Mouse (Mus musculus): Measurements from ENCODE around the gene Sipa1l3. TPM values are rescaled to one million over a fixed set of nuclear protein-coding genes. Genes with fewer than 3 reads are reported as not detected.
A peak's percentile ranks its signal among the peaks of the same experiment; 100 is the strongest.

The Sipa1l3 gene
- polyA plus RNA-seq, 1 experiment from 2014 or later: 17.6 TPM

- Histone ChIP-seq H3K4me1 (ENCODE audit: control insufficient read depth, insufficient read depth, low read length) (peaks cover 11% of the 10 kb centered on the region; the same call in 1 of the 2 replicates), H3K27me3 (ENCODE audit: control insufficient read depth, insufficient read depth, low read length) (no peaks in the 10 kb centered on the region), H3K4me3 (replicated peaks; ENCODE audit: low read depth, low read length) (no peak overlapping the region), H3K4me2 (ENCODE audit: low read length) (no peak overlapping the region), H3K9ac (replicated peaks; ENCODE audit: low read length) (no peak overlapping the region), H3K36me3 (ENCODE audit: control insufficient read depth, insufficient read depth, low read length) (no peaks in the 10 kb centered on the region), H3K9me3 (ENCODE audit: control insufficient read depth, low read length) (no peaks in the 10 kb centered on the region), H3K27ac (replicated peaks; ENCODE audit: low read depth, low read length) (peak overlapping the region; percentile 49; the same call in 1 of the 2 replicates)
- ATAC-seq (ENCODE audit: low FRiP score, low TSS enrichment) (no peak), DNase-seq (no peak)
- 26% methylated on average over 19 of the region's 19 CpGs for WGBS
Observed at GRCm38 (mm10) chr7:29293131-29294065, 225.0 kb downstream of the Sipa1l3 start.

- H3K27me3 ChIP-seq (ENCODE audit: control insufficient read depth, insufficient read depth, low read length): no peaks in the 10 kb centered on the region
- no peaks in the 10 kb centered on the region for H3K9me3 ChIP-seq (ENCODE audit: control insufficient read depth, low read length)
- no peak overlapping the region for H3K9ac ChIP-seq (replicated peaks; ENCODE audit: low read length)
- 27% methylated on average over 8 of the region's 8 CpGs for WGBS
- peaks cover 11% of the 10 kb centered on the region; the same call in 1 of the 2 replicates for H3K4me1 ChIP-seq (ENCODE audit: control insufficient read depth, insufficient read depth, low read length)
- ATAC-seq (ENCODE audit: low FRiP score, low TSS enrichment): peak; percentile 24; the same call in 1 of the 2 replicates
- peak overlapping the region; percentile 49; the same call in 1 of the 2 replicates for H3K27ac ChIP-seq (replicated peaks; ENCODE audit: low read depth, low read length)
- H3K36me3 ChIP-seq (ENCODE audit: control insufficient read depth, insufficient read depth, low read length): no peaks in the 10 kb centered on the region
- no peak overlapping the region for H3K4me2 ChIP-seq (ENCODE audit: low read length)
- DNase-seq: peak; percentile 51
- H3K4me3 ChIP-seq (replicated peaks; ENCODE audit: low read depth, low read length): no peak overlapping the region
Observed at GRCm38 (mm10) chr7:29292458-29293098, 225.9 kb downstream of the Sipa1l3 start.

GRCm38 (mm10) chr7:29291616-29292457 lies 226.6 kb downstream of the Sipa1l3 start:
- H3K4me2 ChIP-seq (ENCODE audit: low read length): no peak overlapping the region
- no peaks in the 10 kb centered on the region for H3K27me3 ChIP-seq (ENCODE audit: control insufficient read depth, insufficient read depth, low read length)
- no peak overlapping the region; the same call in 1 of the 2 replicates for H3K9ac ChIP-seq (replicated peaks; ENCODE audit: low read length)
- WGBS: 23% methylated on average over 7 of the region's 7 CpGs
- no peak overlapping the region for H3K4me3 ChIP-seq (replicated peaks; ENCODE audit: low read depth, low read length)
- ATAC-seq (ENCODE audit: low FRiP score, low TSS enrichment): peak; percentile 49; the same call in 1 of the 2 replicates
- peaks cover 11% of the 10 kb centered on the region; the same call in 1 of the 2 replicates for H3K4me1 ChIP-seq (ENCODE audit: control insufficient read depth, insufficient read depth, low read length)
- H3K36me3 ChIP-seq (ENCODE audit: control insufficient read depth, insufficient read depth, low read length): no peaks in the 10 kb centered on the region
- peak overlapping the region; percentile 32 for H3K27ac ChIP-seq (replicated peaks; ENCODE audit: low read depth, low read length)
- no peaks in the 10 kb centered on the region for H3K9me3 ChIP-seq (ENCODE audit: control insufficient read depth, low read length)
- peak; percentile 62 for DNase-seq

- Histone ChIP-seq H3K27ac (replicated peaks; ENCODE audit: low read depth, low read length) (peak overlapping the region; percentile 32), H3K9ac (replicated peaks; ENCODE audit: low read length) (no peak overlapping the region; the same call in 1 of the 2 replicates), H3K27me3 (ENCODE audit: control insufficient read depth, insufficient read depth, low read length) (no peaks in the 10 kb centered on the region), H3K9me3 (ENCODE audit: control insufficient read depth, low read length) (no peaks in the 10 kb centered on the region), H3K4me1 (ENCODE audit: control insufficient read depth, insufficient read depth, low read length) (peaks cover 11% of the 10 kb centered on the region; the same call in 1 of the 2 replicates), H3K36me3 (ENCODE audit: control insufficient read depth, insufficient read depth, low read length) (no peaks in the 10 kb centered on the region), H3K4me3 (replicated peaks; ENCODE audit: low read depth, low read length) (no peak overlapping the region), H3K4me2 (ENCODE audit: low read length) (no peak overlapping the region)
- WGBS: 34% methylated on average over 11 of the region's 11 CpGs
- no peak for DNase-seq
- no peak for ATAC-seq (ENCODE audit: low FRiP score, low TSS enrichment)
Observed at GRCm38 (mm10) chr7:29290691-29291485, 227.6 kb downstream of the Sipa1l3 start.

- Histone ChIP-seq H3K9me3 (ENCODE audit: control insufficient read depth, low read length) (no peaks in the 10 kb centered on the region), H3K27me3 (ENCODE audit: control insufficient read depth, insufficient read depth, low read length) (no peaks in the 10 kb centered on the region), H3K4me2 (ENCODE audit: low read length) (peak overlapping the region; percentile 92), H3K27ac (replicated peaks; ENCODE audit: low read depth, low read length) (no peak overlapping the region), H3K36me3 (ENCODE audit: control insufficient read depth, insufficient read depth, low read length) (no peaks in the 10 kb centered on the region), H3K9ac (replicated peaks; ENCODE audit: low read length) (no peak overlapping the region), H3K4me1 (ENCODE audit: control insufficient read depth, insufficient read depth, low read length) (peaks cover 11% of the 10 kb centered on the region; the same call in 1 of the 2 replicates), H3K4me3 (replicated peaks; ENCODE audit: low read depth, low read length) (no peak overlapping the region; the same call in 1 of the 2 replicates)
- ATAC-seq (ENCODE audit: low FRiP score, low TSS enrichment) (no peak), DNase-seq (no peak)
- WGBS: 83% methylated on average over 6 of the region's 6 CpGs
Observed at GRCm38 (mm10) chr7:29289856-29290255, 228.6 kb downstream of the Sipa1l3 start.

GRCm38 (mm10) chr7:29288942-29289638 lies 229.4 kb downstream of the Sipa1l3 start, which contains the start of gene Ppp1r14a:
TSS of gene Ppp1r14a (plus strand) at chr7:29289308.
- Histone ChIP-seq H3K36me3 (ENCODE audit: control insufficient read depth, insufficient read depth, low read length) (no peaks in the 10 kb centered on the region), H3K4me3 (replicated peaks; ENCODE audit: low read depth, low read length) (peak within 1 kb of the TSS; percentile 45), H3K9me3 (ENCODE audit: control insufficient read depth, low read length) (no peaks in the 10 kb centered on the region), H3K27me3 (ENCODE audit: control insufficient read depth, insufficient read depth, low read length) (no peaks in the 10 kb centered on the region), H3K4me1 (ENCODE audit: control insufficient read depth, insufficient read depth, low read length) (peaks cover 11% of the 10 kb centered on the region; the same call in 1 of the 2 replicates), H3K9ac (replicated peaks; ENCODE audit: low read length) (peak within 1 kb of the TSS; percentile 43), H3K4me2 (ENCODE audit: low read length) (peak within 1 kb of the TSS; percentile 92), H3K27ac (replicated peaks; ENCODE audit: low read depth, low read length) (no peak within 1 kb of the TSS)
- under 1% methylated on average over 59 of the region's 59 CpGs for WGBS
- ATAC-seq (ENCODE audit: low FRiP score, low TSS enrichment) (no peak), DNase-seq (peak; percentile 80)

- H3K4me2 ChIP-seq (ENCODE audit: low read length): no peak overlapping the region
- no peaks in the 10 kb centered on the region for H3K9me3 ChIP-seq (ENCODE audit: control insufficient read depth, low read length)
- ATAC-seq (ENCODE audit: low FRiP score, low TSS enrichment) (no peak), DNase-seq (no peak)
- no peak overlapping the region for H3K9ac ChIP-seq (replicated peaks; ENCODE audit: low read length)
- H3K27ac ChIP-seq (replicated peaks; ENCODE audit: low read depth, low read length): no peak overlapping the region
- no peaks in the 10 kb centered on the region for H3K36me3 ChIP-seq (ENCODE audit: control insufficient read depth, insufficient read depth, low read length)
- no peak overlapping the region for H3K4me3 ChIP-seq (replicated peaks; ENCODE audit: low read depth, low read length)
- WGBS: 89% methylated on average over 2 of the region's 2 CpGs
- H3K4me1 ChIP-seq (ENCODE audit: control insufficient read depth, insufficient read depth, low read length): peaks cover 5% of the 10 kb centered on the region; the same call in 1 of the 2 replicates
- no peaks in the 10 kb centered on the region for H3K27me3 ChIP-seq (ENCODE audit: control insufficient read depth, insufficient read depth, low read length)
Observed at GRCm38 (mm10) chr7:29288079-29288478, 230.4 kb downstream of the Sipa1l3 start.

All from midbrain, embryonic 14.5 days (tissue).